Mouse (Mus musculus) midbrain, postnatal 0 days (tissue): ENCODE measurements around the gene Oprl1. TPM values are rescaled to one million over a fixed set of nuclear protein-coding genes. Genes with fewer than 3 reads are reported as not detected.

ENCODE experiments used
- ATAC-seq: fragments of 200-750 bp; cut with Nextera tagmentation; 2 replicates; pipeline ENCODE4 v1.8.0; 2017; ENCODE audit warnings: moderate number of reproducible peaks, mild to moderate bottlenecking, moderate TSS enrichment, moderate library complexity; ENCODE audit not compliant: low FRiP score
- DNase-seq: peaks from one replicate; pipeline ENCODE4 v3.0.0-alpha.2; 2015; ENCODE audit warnings: low spot score
- H3K27ac ChIP-seq: fragments of 300-500 bp; sonication (generic); 2 replicates; pipeline ENCODE4 v1.5.1; 2014; ENCODE audit warnings: low read depth, mild to moderate bottlenecking, low read length, mixed read lengths
- H3K27me3 ChIP-seq: fragments of 300-500 bp; sonication (generic); 2 replicates; pipeline ENCODE4 v1.6.1; 2014; ENCODE audit warnings: low read length, control low read depth, mixed read lengths; ENCODE audit not compliant: insufficient read depth
- H3K36me3 ChIP-seq: fragments of 300-500 bp; sonication (generic); 2 replicates; pipeline ENCODE4 v1.6.1; 2014; ENCODE audit warnings: low read length, control low read depth, mixed read lengths; ENCODE audit not compliant: insufficient read depth
- H3K4me1 ChIP-seq: fragments of 300-500 bp; sonication (generic); 2 replicates; pipeline ENCODE4 v1.6.1; 2014; ENCODE audit warnings: mild to moderate bottlenecking, control low read depth, antibody characterized with exemption, low read length, mixed read lengths; ENCODE audit not compliant: insufficient read depth
- H3K4me2 ChIP-seq: fragments of 300-500 bp; sonication (generic); 2 replicates; pipeline ENCODE4 v1.6.1; 2014; ENCODE audit warnings: low read depth, mild to moderate bottlenecking, low read length, mixed read lengths; ENCODE audit not compliant: poor library complexity, severe bottlenecking
- H3K4me3 ChIP-seq: fragments of 300-500 bp; sonication (generic); 2 replicates; pipeline ENCODE4 v1.5.1; 2014; ENCODE audit warnings: low read depth, mild to moderate bottlenecking, low read length, moderate library complexity
- H3K9ac ChIP-seq: fragments of 300-500 bp; sonication (generic); replicated peaks from 2 replicates; pipeline ENCODE4 v1.6.1; 2014; ENCODE audit warnings: mild to moderate bottlenecking, low read length, moderate library complexity, mixed read lengths; ENCODE audit not compliant: poor library complexity, severe bottlenecking
- H3K9me3 ChIP-seq: fragments of 300-500 bp; sonication (generic); 2 replicates; pipeline ENCODE4 v1.6.1; 2016; ENCODE audit warnings: low read length, control low read depth
- CTCF ChIP-seq: IDR thresholded peaks from 2 replicates; pipeline ENCODE4 v1.5.1; 2016; ENCODE audit warnings: antibody characterized with exemption, mild to moderate bottlenecking
- WGBS: fragments of 180-500 bp; shearing (Covaris S2); extraction: QIAGEN DNeasy Blood & Tissue Kit; methylation state at CpG from one replicate; pipeline ENCODE4 v1.1.7; 2014; 5-methylcytosine and 5-hydroxymethylcytosine counted together
- polyA plus RNA-seq: library from polyadenylated mRNA; unstranded; fragments of >200 nt; fragmentation: Nextera tagmentation; extraction: Ambion mirVana; gene quantifications from 2 replicates; pipeline ENCODE4 v1.2.1, GENCODE M21; 2015
- total RNA-seq: library from RNA; depleted of rRNA; stranded (reverse); fragments of >200 nt; gene quantifications from 2 replicates; pipeline ENCODE4 v1.2.3, GENCODE M21; 2014

Gene Oprl1
- total and polyA plus RNA-seq, 2 experiments from 2014 or later, result 88.1 to 210 TPM

DNA sequence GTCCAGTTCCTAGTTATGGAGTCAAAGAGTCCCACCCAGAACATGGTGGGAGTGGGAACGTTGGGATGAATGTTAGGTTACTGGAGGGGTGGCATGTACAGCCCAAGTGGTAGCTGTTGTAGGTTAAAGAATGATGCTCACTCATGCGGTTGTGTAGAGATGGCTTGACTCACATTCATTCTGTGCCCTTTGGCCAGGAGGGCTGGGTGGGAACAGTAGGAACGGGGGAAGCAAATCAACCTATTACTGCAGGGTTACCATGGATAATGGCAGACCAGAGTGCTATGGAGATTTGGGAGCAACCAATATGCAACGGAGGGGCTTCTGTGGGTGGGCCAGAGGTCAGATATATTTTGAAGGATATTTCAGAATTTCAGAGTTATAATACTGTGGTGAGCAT is 39.9 kb upstream of the Oprl1 start:
- Histone ChIP-seq H3K27me3 (peaks cover 31% of the 10 kb centered on the region), H3K9me3 (no peaks in the 10 kb centered on the region), H3K4me1 (peaks cover 12% of the 10 kb centered on the region), H3K27ac (no peak overlapping the region), H3K36me3 (no peaks in the 10 kb centered on the region), H3K4me2 (no peak overlapping the region), H3K4me3 (no peak overlapping the region), H3K9ac (no peak overlapping the region)
- no peak for ATAC-seq
- TF ChIP-seq CTCF, result no peak
- WGBS, result 86% methylated on average over 4 of the region's 4 CpGs
- DNase-seq, result no peak

DNA sequence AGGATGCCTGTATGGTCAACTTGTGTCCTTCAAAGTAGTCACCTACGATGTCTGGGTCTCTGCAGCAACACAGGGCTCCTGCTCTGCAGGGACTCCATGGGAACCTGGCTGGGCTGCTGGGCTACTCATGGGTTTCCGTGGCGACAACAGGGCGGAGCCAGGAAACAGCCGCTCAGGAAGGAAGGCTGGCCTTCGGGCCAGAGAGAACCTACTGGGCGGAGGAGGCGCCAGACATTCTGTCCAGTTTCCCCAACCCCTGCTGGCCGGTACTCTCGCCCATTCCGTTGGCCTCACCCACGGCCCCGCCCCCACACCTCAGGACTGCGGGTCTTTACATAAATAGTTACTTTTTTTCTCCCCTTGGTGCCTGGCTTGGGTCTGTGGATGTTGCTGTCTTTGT is 39.4 kb upstream of the Oprl1 start:
- H3K27ac ChIP-seq, result no peak overlapping the region
- H3K4me3 ChIP-seq, result no peak overlapping the region
- TF ChIP-seq CTCF, result no peak
- no peak overlapping the region for H3K9ac ChIP-seq
- H3K4me1 ChIP-seq, result peaks cover 12% of the 10 kb centered on the region
- WGBS, result 3% methylated on average over 14 of the region's 14 CpGs
- H3K9me3 ChIP-seq, result no peaks in the 10 kb centered on the region
- ATAC-seq, result no peak
- H3K4me2 ChIP-seq, result peak overlapping the region; percentile 33
- H3K27me3 ChIP-seq, result peaks cover 26% of the 10 kb centered on the region
- H3K36me3 ChIP-seq, result no peaks in the 10 kb centered on the region
- peak; percentile 65 for DNase-seq

DNA sequence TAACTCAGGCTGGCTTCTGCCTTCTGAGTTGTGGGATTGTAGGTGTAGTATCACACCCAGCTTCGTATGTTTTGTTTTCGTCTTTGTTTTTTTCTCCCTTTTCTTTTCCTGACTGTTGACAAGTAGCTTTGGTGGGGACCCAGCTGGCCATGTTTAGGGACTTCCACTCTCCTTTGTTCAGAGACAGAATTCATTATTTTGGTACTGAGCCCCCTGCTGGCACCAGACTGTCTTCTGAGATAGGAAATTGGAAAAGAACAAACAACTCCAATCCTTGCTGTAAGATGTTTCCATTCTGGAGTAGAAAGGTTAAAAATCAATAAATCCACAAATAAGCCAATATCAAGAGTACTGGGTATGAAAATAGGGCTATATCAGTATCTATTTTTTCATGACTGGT is 38.4 kb upstream of the Oprl1 start:
- Histone ChIP-seq H3K27ac (no peak overlapping the region), H3K9me3 (no peaks in the 10 kb centered on the region), H3K4me1 (peaks cover 14% of the 10 kb centered on the region), H3K27me3 (peaks cover 16% of the 10 kb centered on the region), H3K4me2 (no peak overlapping the region), H3K4me3 (no peak overlapping the region), H3K9ac (no peak overlapping the region), H3K36me3 (no peaks in the 10 kb centered on the region)
- no peak for ATAC-seq
- DNase-seq, result peak; percentile 52
- WGBS, result 44% methylated on average over 2 of the region's 2 CpGs
- TF ChIP-seq CTCF, result peak; percentile 59

DNA sequence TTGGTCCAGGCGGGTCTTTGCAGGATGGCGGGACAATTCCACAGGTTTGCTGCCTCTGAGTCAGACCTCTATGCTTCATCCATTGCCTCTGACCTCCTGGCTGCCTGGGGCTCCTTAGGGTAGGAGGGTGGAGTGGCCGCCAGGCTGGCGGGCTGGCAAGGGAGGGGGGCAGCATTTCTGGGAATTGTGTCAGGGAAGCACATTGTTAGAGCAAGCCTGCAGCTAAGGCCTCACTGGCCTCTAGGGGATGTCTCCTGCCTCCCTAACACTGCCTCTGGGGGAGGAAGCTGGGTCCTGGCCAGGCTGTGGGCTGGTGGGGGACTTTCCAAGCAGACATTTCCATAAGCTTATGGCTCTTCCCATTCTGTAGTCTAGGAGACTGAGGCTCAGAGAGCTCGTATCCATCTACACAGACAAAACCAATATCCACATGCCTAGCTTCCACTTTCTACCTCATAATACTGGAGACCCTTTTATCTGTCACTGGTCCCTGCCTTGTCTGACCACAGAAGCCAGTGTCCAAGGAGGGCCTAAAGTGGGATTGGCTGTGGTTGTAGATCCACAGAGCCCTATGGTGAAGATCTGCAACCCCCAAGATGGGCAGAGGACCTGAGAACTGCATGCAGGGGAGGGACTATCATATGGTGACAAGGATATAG is 37.6 kb upstream of the Oprl1 start:
- H3K9ac ChIP-seq, result no peak overlapping the region
- DNase-seq, result no peak
- no peak overlapping the region for H3K4me3 ChIP-seq
- ATAC-seq, result no peak
- TF ChIP-seq CTCF, result peak; percentile 12; the same call in 1 of the 2 replicates
- no peak overlapping the region for H3K27ac ChIP-seq
- H3K4me1 ChIP-seq, result peaks cover 11% of the 10 kb centered on the region; the same call in 1 of the 2 replicates
- H3K27me3 ChIP-seq, result peaks cover 8% of the 10 kb centered on the region
- H3K36me3 ChIP-seq, result no peaks in the 10 kb centered on the region
- WGBS, result 60% methylated on average over 5 of the region's 5 CpGs
- no peaks in the 10 kb centered on the region for H3K9me3 ChIP-seq
- H3K4me2 ChIP-seq, result no peak overlapping the region

DNA sequence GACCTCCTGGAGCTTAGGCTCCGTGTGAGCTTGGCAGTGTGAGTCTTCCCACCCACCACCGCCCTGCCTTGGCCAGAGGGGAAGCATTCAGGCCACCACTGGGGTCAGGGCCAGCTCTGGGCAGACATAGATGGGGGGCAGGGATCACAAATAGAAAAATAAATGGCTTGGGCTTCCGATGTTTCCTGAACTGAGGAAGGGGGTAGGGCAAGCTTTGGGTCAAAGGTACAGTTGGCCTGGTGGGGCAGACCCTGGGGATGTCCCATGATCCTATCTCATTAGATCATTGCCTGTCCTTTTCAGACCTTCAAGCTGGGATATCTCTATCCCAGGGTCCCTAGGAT is 37.1 kb upstream of the Oprl1 start:
- no peak for ATAC-seq
- Histone ChIP-seq H3K27ac (no peak overlapping the region), H3K9ac (no peak overlapping the region), H3K4me2 (no peak overlapping the region), H3K4me1 (peaks cover 13% of the 10 kb centered on the region; the same call in 1 of the 2 replicates), H3K9me3 (no peaks in the 10 kb centered on the region), H3K36me3 (no peaks in the 10 kb centered on the region), H3K27me3 (peaks cover 4% of the 10 kb centered on the region; the same call in 1 of the 2 replicates), H3K4me3 (no peak overlapping the region)
- DNase-seq, result no peak
- no peak for TF ChIP-seq CTCF
- 51% methylated on average over 3 of the region's 3 CpGs for WGBS

DNA sequence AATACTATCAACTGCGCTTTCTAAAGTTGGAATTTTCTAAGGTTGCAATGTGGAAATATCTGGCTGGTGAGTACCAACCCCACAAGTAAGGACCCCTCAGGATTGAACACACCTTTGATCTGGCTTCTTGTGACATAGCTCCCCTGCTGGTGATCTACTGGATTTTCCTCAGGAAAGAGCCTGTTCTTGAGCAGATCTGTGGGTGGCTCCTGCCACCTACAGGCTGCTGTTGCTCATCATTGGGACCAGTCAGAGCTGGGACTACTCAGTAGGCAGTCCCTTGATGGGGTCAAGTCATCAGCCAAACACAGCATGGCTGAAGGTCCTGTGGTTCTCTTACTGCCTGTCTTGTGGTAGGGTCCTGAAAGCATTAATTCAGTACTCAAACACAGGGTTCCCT is 36.0 kb upstream of the Oprl1 start:
- 42% methylated on average over 1 of the region's 1 CpGs for WGBS
- TF ChIP-seq CTCF, result peak; percentile 98
- Histone ChIP-seq H3K9me3 (no peaks in the 10 kb centered on the region), H3K27ac (no peak overlapping the region), H3K4me1 (peaks cover 13% of the 10 kb centered on the region; the same call in 1 of the 2 replicates), H3K36me3 (no peaks in the 10 kb centered on the region), H3K4me3 (no peak overlapping the region), H3K27me3 (peaks cover 4% of the 10 kb centered on the region; the same call in 1 of the 2 replicates), H3K4me2 (no peak overlapping the region), H3K9ac (no peak overlapping the region)
- ATAC-seq, result peak; percentile 61; the same call in 1 of the 2 replicates
- peak; percentile 91 for DNase-seq
